Mouse (Mus musculus) neutrophil, adult 83 days (primary cell): ENCODE measurements around the gene Gm10775. TPM values are rescaled to one million over a fixed set of nuclear protein-coding genes. Genes with fewer than 3 reads are reported as not detected.

Source experiments
- total RNA-seq, 2 experiments: library from RNA; stranded (reverse); gene quantifications; one replicate each; pipeline ENCODE4 v1.2.4; 2023

Gene Gm10775
- not detected for total RNA-seq

DNA sequence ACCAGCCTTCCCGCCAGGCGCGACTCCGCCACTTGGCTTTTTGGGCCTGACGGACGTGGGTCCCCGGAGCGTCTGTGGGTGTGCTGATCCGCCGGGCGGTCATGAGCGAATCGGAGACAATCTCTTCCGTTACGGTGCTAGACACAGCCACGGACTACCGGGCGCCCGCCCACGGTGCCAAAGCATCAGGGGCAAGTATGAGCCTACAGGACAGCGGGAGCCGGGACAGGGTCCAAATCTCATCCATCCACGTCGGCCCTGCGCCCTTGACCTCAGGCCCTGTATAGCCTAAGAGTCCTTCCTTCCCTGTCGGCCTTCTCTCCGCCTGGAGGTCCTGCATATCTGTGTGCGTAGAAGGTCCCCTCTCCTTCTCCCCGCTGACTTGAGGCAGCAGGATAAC, at the start of gene Gm10775:
Gene Gm10775 (plus strand): TSS at position 301 of the 400 bp plus-strand sequence.

DNA sequence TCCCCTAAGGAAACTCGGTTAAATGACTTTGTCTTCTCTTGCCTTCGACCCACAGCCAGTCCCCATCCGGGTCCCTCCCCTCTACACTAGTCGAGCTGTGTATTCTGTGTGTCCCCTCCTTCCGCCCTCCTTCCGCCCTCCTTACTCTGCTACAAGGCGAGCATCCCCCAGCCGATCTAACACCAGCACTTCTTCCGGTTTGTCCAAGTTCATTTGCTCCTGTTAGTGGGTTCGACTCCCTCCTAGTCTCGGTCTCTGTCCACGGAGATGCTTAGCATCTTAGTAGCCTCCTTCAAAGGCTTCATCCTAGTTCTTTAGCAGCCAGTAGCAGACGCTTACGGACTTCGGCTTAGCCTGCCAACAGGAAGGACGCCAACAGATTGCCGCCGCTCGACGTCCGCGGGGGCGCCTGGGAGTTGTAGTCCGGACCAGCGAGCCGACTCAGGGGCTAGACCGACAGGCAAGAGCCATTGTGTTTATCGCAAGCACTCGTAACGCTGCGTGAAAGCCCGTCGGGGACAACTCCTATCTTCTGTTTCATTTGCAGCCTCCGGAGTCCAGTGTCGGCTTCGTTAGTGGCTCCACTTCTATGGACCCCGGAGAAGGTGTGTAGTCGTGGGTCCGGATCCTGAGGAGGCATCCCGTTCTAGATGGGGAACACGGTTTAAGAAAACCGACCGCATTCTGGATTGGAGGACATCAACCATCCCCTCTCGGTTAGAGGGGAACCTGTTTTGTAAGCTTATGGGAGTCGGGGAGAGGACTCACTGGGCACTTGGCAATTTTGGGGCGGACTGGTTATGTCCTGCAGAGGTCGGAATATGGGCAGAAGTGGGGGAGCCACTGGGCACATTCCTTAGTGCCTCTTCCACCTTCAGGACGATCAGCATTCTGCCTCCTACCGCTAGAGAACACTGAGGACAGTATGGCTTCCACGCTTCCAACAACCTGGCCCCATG, 19.3 kb downstream of the Gm10775 start, which contains the start of gene Zfp369:
Gene Zfp369 (plus strand): TSS at position 432 of the 959 bp plus-strand sequence.

Other genes starting within 250 kb of the Gm10775 start
- not detected for gene Spata31d1c, start 226.5 kb upstream of the Gm10775 start, total RNA-seq
- gene Prss47, start 206.8 kb upstream of the Gm10775 start, total RNA-seq: under 1 TPM in 1 of 2 experiments, not detected in 1; 0.44 TPM
- 100 to 1,000 TPM; 173 to 177 TPM for gene Mfsd14b, start 146.6 kb upstream of the Gm10775 start, total RNA-seq
- not detected for gene Olfr465-ps1, start 121.5 kb upstream of the Gm10775 start, total RNA-seq
- not detected for gene Olfr466, start 109.3 kb upstream of the Gm10775 start, total RNA-seq
- gene Nlrp4f, start 53.6 kb upstream of the Gm10775 start, total RNA-seq: not detected
- 10 to 100 TPM; 14.0 to 16.0 TPM for gene Zfp369, start 19.3 kb downstream of the Gm10775 start, total RNA-seq